Mouse (Mus musculus): ENCODE measurements around the gene C1qtnf2. TPM values are rescaled to one million over a fixed set of nuclear protein-coding genes. Genes with fewer than 3 reads are reported as not detected.

The C1qtnf2 gene
- total and polyA plus RNA-seq, 3 experiments = not detected

DNA sequence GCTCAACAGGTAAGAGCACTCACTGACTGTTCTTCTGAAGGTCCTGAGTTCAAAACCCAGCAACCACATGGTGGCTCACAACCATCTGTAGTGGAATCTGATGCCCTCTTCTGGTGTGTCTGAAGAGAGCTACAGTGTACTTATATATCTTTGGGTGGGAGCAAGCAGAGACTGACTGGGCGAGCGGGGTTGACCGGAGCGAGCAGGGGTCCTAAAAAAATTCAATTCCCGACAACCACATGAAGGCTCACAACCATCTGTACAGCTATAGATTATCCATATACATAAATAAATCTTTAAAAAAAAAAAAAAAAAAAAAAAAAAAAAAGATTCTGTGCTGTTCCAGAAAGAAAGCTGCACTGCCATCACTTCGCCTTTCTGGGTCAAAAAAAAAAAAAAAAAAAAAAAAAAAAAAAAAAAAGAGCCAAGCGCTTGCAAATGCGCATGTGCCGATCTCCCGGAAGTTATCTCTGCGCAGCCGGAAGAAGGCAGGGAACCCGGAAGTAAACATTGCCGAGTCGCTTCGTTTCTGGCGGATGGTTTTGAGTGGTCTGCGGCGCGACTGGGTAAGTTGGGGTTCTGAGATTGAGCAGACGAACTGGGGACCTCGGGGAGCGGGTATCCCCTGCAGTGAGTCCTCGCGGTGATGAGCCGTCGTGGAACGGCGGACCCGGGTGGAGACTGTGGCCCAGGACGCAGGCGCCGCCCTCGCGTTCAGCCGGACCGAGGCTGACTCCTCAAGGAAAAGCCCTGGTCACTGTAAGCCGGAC, 40.6 kb upstream of the C1qtnf2 start, which contains the start of gene Slu7:
Gene Slu7, plus strand, starts transcription at position 491 of the 770 bp plus-strand sequence.
- TF ChIP-seq HCFC1 (IDR thresholded peaks at IDR 0.05; ENCODE audit: low read depth, low read length) (peak; percentile 95), EP300 (IDR thresholded peaks at IDR 0.05; ENCODE audit: low read depth in 1 of 2, low read length in 2 of 2) (no peak), MXI1 (IDR thresholded peaks at IDR 0.05; ENCODE audit: low read depth, low read length) (peak; percentile 86), MAX (IDR thresholded peaks at IDR 0.05; ENCODE audit: low read length) (peak; percentile 63; the same call in 1 of the 2 replicates), ELF1 (IDR thresholded peaks at IDR 0.05; ENCODE audit: low read depth, low read length) (peak; percentile 98), TBP (IDR thresholded peaks at IDR 0.05; ENCODE audit: low read depth, low read length) (peak; percentile 67), BHLHE40 (IDR thresholded peaks at IDR 0.05; ENCODE audit: borderline replicate concordance, low read depth, low read length) (no peak), TCF12 (IDR thresholded peaks at IDR 0.05; ENCODE audit: low read depth, low read length) (0 out of 2 replicates have a peak, but pooled peaks have one; percentile 24), ZMIZ1 (IDR thresholded peaks at IDR 0.05; ENCODE audit: low read depth, low read length) (0 out of 2 replicates have a peak, but pooled peaks have one; percentile 38), GATA1 (IDR thresholded peaks at IDR 0.05; ENCODE audit: low read depth, low read length) (no peak), USF2 (IDR thresholded peaks at IDR 0.05; ENCODE audit: borderline replicate concordance in 1 of 2, insufficient read depth in 1 of 2, low read depth in 1 of 2, low read length in 2 of 2) (no peak), MAFK (IDR thresholded peaks at IDR 0.05; ENCODE audit: borderline replicate concordance, low read depth, low read length) (no peak), ZC3H11A (IDR thresholded peaks at IDR 0.05; ENCODE audit: low read depth, low read length) (no peak), USF1 (IDR thresholded peaks at IDR 0.05; ENCODE audit: low read depth, low read length) (no peak), TAL1 (IDR thresholded peaks at IDR 0.05; ENCODE audit: low read length) (no peak), CHD2 (IDR thresholded peaks at IDR 0.05; ENCODE audit: low read length) (no peak), SIN3A (IDR thresholded peaks at IDR 0.05; ENCODE audit: low read length) (peak; percentile 98), CTCF (IDR thresholded peaks at IDR 0.05 in 2 of 3, conservative IDR thresholded peaks at IDR 0.05 in 1 of 3; ENCODE audit: control insufficient read depth in 1 of 3, insufficient read depth in 1 of 3, low read depth in 2 of 3, low read length in 3 of 3, poor library complexity in 1 of 3, severe bottlenecking in 1 of 3) (0 out of 6 replicates have a peak, but pooled peaks of 1 of the 3 experiments have one; percentile 5), NELFE (IDR thresholded peaks at IDR 0.05; ENCODE audit: low read depth, low read length) (peak; percentile 71), ZKSCAN1 (IDR thresholded peaks at IDR 0.05; ENCODE audit: low read depth, low read length) (peak; percentile 78; the same call in 1 of the 2 replicates), POLR2A (IDR thresholded peaks at IDR 0.05; ENCODE audit: control insufficient read depth in 1 of 2, insufficient read depth in 1 of 2, low read depth in 1 of 2, low read length in 2 of 2, poor library complexity in 1 of 2) (peak in 1 of 2 experiments; percentile 72; a peak in 2 of 4 replicates), KAT2A (conservative IDR thresholded peaks at IDR 0.05; ENCODE audit: low read depth, low read length) (peak; percentile 82), CHD1 (IDR thresholded peaks at IDR 0.05; ENCODE audit: low read depth, low read length) (no peak), ZNF384 (IDR thresholded peaks at IDR 0.05; ENCODE audit: low read depth, low read length) (peak; percentile 99), MYC (IDR thresholded peaks at IDR 0.05; ENCODE audit: low read depth, low read length) (0 out of 2 replicates have a peak, but pooled peaks have one; percentile 27), NRF1 (IDR thresholded peaks at IDR 0.05; ENCODE audit: insufficient read depth, low read depth, low read length, poor library complexity, severe bottlenecking) (peak; percentile 79)
- H3K9ac ChIP-seq (ENCODE audit: control insufficient read depth, low read depth, low read length, poor library complexity, severe bottlenecking) = peak within 1 kb of the TSS; percentile 69
- H3K9me3 ChIP-seq (replicated peaks; ENCODE audit: insufficient read depth, low read length) = no peaks in the 10 kb centered on the region
- H3K4me1 ChIP-seq (ENCODE audit: control insufficient read depth in 1 of 2, insufficient read depth in 2 of 2, low read length in 2 of 2) = peaks cover 2 to 4% of the 10 kb centered on the region in 2 experiments; a peak in 2 of 4 replicates
- peak within 1 kb of the TSS; percentile 8 for H3K27ac ChIP-seq (ENCODE audit: control insufficient read depth, low read depth, low read length)
- H3K27me3 ChIP-seq (ENCODE audit: control insufficient read depth in 1 of 2, insufficient read depth in 2 of 2, low read length in 2 of 2) = no peaks in the 10 kb centered on the region
- H3K36me3 ChIP-seq (ENCODE audit: control insufficient read depth in 1 of 2, insufficient read depth in 2 of 2, low read length in 2 of 2) = peaks cover 0 to 4% of the 10 kb centered on the region in 2 experiments; a peak in 2 of 4 replicates
- peaks cover 13% of the 10 kb centered on the region for H3K79me2 ChIP-seq (ENCODE audit: control insufficient read depth, insufficient read depth, low read length, poor library complexity)
- DNase-seq (ENCODE audit: low read depth, low spot score) = peak; percentile 93
- peak within 1 kb of the TSS; percentile 76 to 95 for H3K4me3 ChIP-seq (ENCODE audit: control insufficient read depth in 1 of 2, insufficient read depth in 1 of 2, low read depth in 2 of 2, low read length in 2 of 2)

All from MEL (cell line).